Mouse (Mus musculus) C2C12 (cell line): ENCODE measurements around the gene Rad51b.

ENCODE experiments used
- CTCF ChIP-seq: IDR thresholded peaks from one replicate; pipeline ENCODE4 v1.5.1; 2011; ENCODE audit not compliant: control insufficient read depth, insufficient read depth, insufficient read length
- MAX ChIP-seq: IDR thresholded peaks from one replicate; pipeline ENCODE4 v1.6.1; 2011; ENCODE audit warnings: mild to moderate bottlenecking, control low read depth

DNA sequence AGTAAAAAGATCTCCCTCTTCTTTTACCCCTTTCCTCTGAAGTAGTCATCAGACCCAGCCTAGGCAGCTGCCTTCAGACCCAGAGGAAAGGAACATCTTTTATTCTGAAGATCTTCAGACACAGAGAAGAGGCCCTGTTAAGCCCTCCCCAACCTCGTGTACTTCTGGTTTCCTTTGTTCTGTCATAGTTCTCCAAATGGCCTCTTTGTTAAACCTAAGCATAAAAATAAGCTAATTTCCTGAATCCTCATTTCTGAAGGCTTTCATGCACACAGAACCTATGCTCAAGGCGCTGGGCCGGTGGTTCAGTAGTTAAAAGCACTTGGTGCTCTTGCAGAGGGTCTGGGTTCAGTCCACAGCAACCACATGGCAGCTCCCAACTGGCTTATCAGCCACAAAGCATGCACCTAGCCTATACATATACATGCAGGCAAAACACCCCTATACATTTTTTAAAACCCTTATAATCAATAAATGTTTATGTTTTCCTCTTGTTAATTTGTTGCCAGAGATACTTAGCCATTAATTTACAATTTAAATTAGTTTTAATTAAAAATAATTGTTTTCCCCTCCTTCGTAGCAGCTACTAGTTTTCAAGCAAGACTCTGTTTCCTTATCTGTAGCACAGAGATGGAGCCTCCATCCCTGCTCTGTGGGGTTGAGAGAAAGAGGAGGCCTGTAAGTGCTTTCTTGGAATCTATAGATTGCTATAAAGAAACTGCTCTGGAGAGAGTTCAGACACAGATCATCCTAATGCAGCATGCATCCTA lies 330.5 kb downstream of the Rad51b start:
- TF ChIP-seq CTCF (no peak), MAX (no peak)
